Mouse (Mus musculus): ENCODE measurements around the gene Rab29. TPM values are rescaled to one million over a fixed set of nuclear protein-coding genes. Genes with fewer than 3 reads are reported as not detected.

Rab29 gene
- total and polyA plus RNA-seq, 3 experiments, result 23.5 to 26.3 TPM; not detected in 1

GRCm38 (mm10) chr1:131922100-131922499 lies 55.1 kb downstream of the Rab29 start:
- DNase-seq (ENCODE audit: low read depth, low spot score), result no peak
- Histone ChIP-seq H3K9me3 (replicated peaks; ENCODE audit: insufficient read depth, low read length) (no peaks in the 10 kb centered on the region), H3K4me1 (ENCODE audit: control insufficient read depth in 1 of 2, insufficient read depth in 2 of 2, low read length in 2 of 2) (no peaks in the 10 kb centered on the region), H3K27me3 (ENCODE audit: control insufficient read depth in 1 of 2, insufficient read depth in 2 of 2, low read length in 2 of 2) (no peaks in the 10 kb centered on the region), H3K4me3 (ENCODE audit: control insufficient read depth in 1 of 2, insufficient read depth in 1 of 2, low read depth in 2 of 2, low read length in 2 of 2) (no peak overlapping the region), H3K27ac (ENCODE audit: control insufficient read depth, low read depth, low read length) (no peak overlapping the region), H3K79me2 (ENCODE audit: control insufficient read depth, insufficient read depth, low read length, poor library complexity) (peaks cover 17% of the 10 kb centered on the region), H3K9ac (ENCODE audit: control insufficient read depth, low read depth, low read length, poor library complexity, severe bottlenecking) (no peak overlapping the region), H3K36me3 (ENCODE audit: control insufficient read depth in 1 of 2, insufficient read depth in 2 of 2, low read length in 2 of 2) (peaks cover 5 to 80% of the 10 kb centered on the region in 2 experiments)
- TF ChIP-seq ELF1 (IDR thresholded peaks at IDR 0.05; ENCODE audit: low read depth, low read length), result no peak
- no peak for TF ChIP-seq UBTF (IDR thresholded peaks at IDR 0.05; ENCODE audit: borderline replicate concordance, insufficient read depth, low read depth, low read length)
- no peak for TF ChIP-seq TAL1 (IDR thresholded peaks at IDR 0.05; ENCODE audit: low read length)
- no peak for TF ChIP-seq USF1 (IDR thresholded peaks at IDR 0.05; ENCODE audit: low read depth, low read length)
- no peak for TF ChIP-seq JUND (IDR thresholded peaks at IDR 0.05; ENCODE audit: low read depth, low read length)
- TF ChIP-seq SIN3A (IDR thresholded peaks at IDR 0.05; ENCODE audit: low read length), result no peak
- no peak for TF ChIP-seq GATA1 (IDR thresholded peaks at IDR 0.05; ENCODE audit: low read depth, low read length)
- no peak for TF ChIP-seq MAFK (IDR thresholded peaks at IDR 0.05; ENCODE audit: borderline replicate concordance, low read depth, low read length)
- TF ChIP-seq NELFE (IDR thresholded peaks at IDR 0.05; ENCODE audit: low read depth, low read length), result no peak
- no peak for TF ChIP-seq CTCF (IDR thresholded peaks at IDR 0.05 in 2 of 3, conservative IDR thresholded peaks at IDR 0.05 in 1 of 3; ENCODE audit: control insufficient read depth in 1 of 3, insufficient read depth in 1 of 3, low read depth in 2 of 3, low read length in 3 of 3, poor library complexity in 1 of 3, severe bottlenecking in 1 of 3)
- TF ChIP-seq MAZ (IDR thresholded peaks at IDR 0.05; ENCODE audit: low read depth, low read length), result no peak
- no peak for TF ChIP-seq POLR2AphosphoS5 (IDR thresholded peaks at IDR 0.05; ENCODE audit: borderline replicate concordance, low read depth, low read length)
- TF ChIP-seq TBP (IDR thresholded peaks at IDR 0.05; ENCODE audit: low read depth, low read length), result no peak
- no peak for TF ChIP-seq POLR2A (IDR thresholded peaks at IDR 0.05; ENCODE audit: control insufficient read depth in 1 of 2, insufficient read depth in 1 of 2, low read depth in 1 of 2, low read length in 2 of 2, poor library complexity in 1 of 2)
- TF ChIP-seq KAT2A (conservative IDR thresholded peaks at IDR 0.05; ENCODE audit: low read depth, low read length), result no peak
- TF ChIP-seq ZC3H11A (IDR thresholded peaks at IDR 0.05; ENCODE audit: low read depth, low read length), result no peak
- TF ChIP-seq EP300 (IDR thresholded peaks at IDR 0.05; ENCODE audit: low read depth in 1 of 2, low read length in 2 of 2), result no peak
- TF ChIP-seq MAX (IDR thresholded peaks at IDR 0.05; ENCODE audit: low read length), result no peak
- TF ChIP-seq RAD21 (IDR thresholded peaks at IDR 0.05; ENCODE audit: low read depth, low read length), result no peak

Other genes with a start within 250 kb of the Rab29 start
- gene Ctse, start 228.9 kb upstream of the Rab29 start, total RNA-seq (2012; rRNA removed), result 50.9 and 92.7 TPM in 2 replicates
- 10 to 100 TPM in 1 of 2 experiments, not detected in 1; 55.2 TPM for gene Ctse, start 228.9 kb upstream of the Rab29 start, polyA plus RNA-seq (2012; ENCODE audit: insufficient read depth in 1 of 2, insufficient read length in 2 of 2, low read depth in 1 of 2, low replicate concordance in 2 of 2, missing spikeins in 1 of 2)
- 0.23 TPM in 1 of 2 replicates, not detected in the other for gene Rab7b, start 178.5 kb upstream of the Rab29 start, total RNA-seq (2012; rRNA removed)
- under 1 TPM in 1 of 2 experiments, not detected in 1; 0.21 TPM for gene Rab7b, start 178.5 kb upstream of the Rab29 start, polyA plus RNA-seq (2012; ENCODE audit: insufficient read depth in 1 of 2, insufficient read length in 2 of 2, low read depth in 1 of 2, low replicate concordance in 2 of 2, missing spikeins in 1 of 2)
- not detected in 2 replicates for gene Slc26a9, start 123.2 kb upstream of the Rab29 start, total RNA-seq (2012; rRNA removed)
- under 1 TPM in 1 of 2 experiments, not detected in 1; 0.04 TPM for gene Slc26a9, start 123.2 kb upstream of the Rab29 start, polyA plus RNA-seq (2012; ENCODE audit: insufficient read depth in 1 of 2, insufficient read length in 2 of 2, low read depth in 1 of 2, low replicate concordance in 2 of 2, missing spikeins in 1 of 2)
- gene Pm20d1, start 69.8 kb upstream of the Rab29 start, total RNA-seq (2012; rRNA removed), result not detected in 2 replicates
- gene Pm20d1, start 69.8 kb upstream of the Rab29 start, polyA plus RNA-seq (2012; ENCODE audit: insufficient read depth in 1 of 2, insufficient read length in 2 of 2, low read depth in 1 of 2, low replicate concordance in 2 of 2, missing spikeins in 1 of 2), result not detected
- 3.4 and 3.8 TPM in 2 replicates for gene Slc41a1, start 39.7 kb upstream of the Rab29 start, total RNA-seq (2012; rRNA removed)
- 1 to 10 TPM in 1 of 2 experiments, not detected in 1; 8.3 TPM for gene Slc41a1, start 39.7 kb upstream of the Rab29 start, polyA plus RNA-seq (2012; ENCODE audit: insufficient read depth in 1 of 2, insufficient read length in 2 of 2, low read depth in 1 of 2, low replicate concordance in 2 of 2, missing spikeins in 1 of 2)
- 113 and 121 TPM in 2 replicates for gene Nucks1, start 43.3 kb downstream of the Rab29 start, total RNA-seq (2012; rRNA removed)
- gene Nucks1, start 43.3 kb downstream of the Rab29 start, polyA plus RNA-seq (2012; ENCODE audit: insufficient read depth in 1 of 2, insufficient read length in 2 of 2, low read depth in 1 of 2, low replicate concordance in 2 of 2, missing spikeins in 1 of 2), result 10 to 100 TPM; 53.7 to 84.0 TPM
- 34.1 and 40.7 TPM in 2 replicates for gene Slc45a3, start 95.7 kb downstream of the Rab29 start, total RNA-seq (2012; rRNA removed)
- 10 to 100 TPM in 1 of 2 experiments, not detected in 1; 15.6 TPM for gene Slc45a3, start 95.7 kb downstream of the Rab29 start, polyA plus RNA-seq (2012; ENCODE audit: insufficient read depth in 1 of 2, insufficient read length in 2 of 2, low read depth in 1 of 2, low replicate concordance in 2 of 2, missing spikeins in 1 of 2)
- gene Elk4, start 140.4 kb downstream of the Rab29 start, total RNA-seq (2012; rRNA removed), result 18.8 and 19.4 TPM in 2 replicates
- 100 to 1,000 TPM in 1 of 2 experiments, 10 to 100 TPM in 1; 20.3 to 191 TPM for gene Elk4, start 140.4 kb downstream of the Rab29 start, polyA plus RNA-seq (2012; ENCODE audit: insufficient read depth in 1 of 2, insufficient read length in 2 of 2, low read depth in 1 of 2, low replicate concordance in 2 of 2, missing spikeins in 1 of 2)
- 2.7 and 3.6 TPM in 2 replicates for gene Mfsd4a, start 200.8 kb downstream of the Rab29 start, total RNA-seq (2012; rRNA removed)
- gene Mfsd4a, start 200.8 kb downstream of the Rab29 start, polyA plus RNA-seq (2012; ENCODE audit: insufficient read depth in 1 of 2, insufficient read length in 2 of 2, low read depth in 1 of 2, low replicate concordance in 2 of 2, missing spikeins in 1 of 2), result 10 to 100 TPM in 1 of 2 experiments, not detected in 1; 15.5 TPM